Mouse (Mus musculus) CD4-positive, CD25-positive, alpha-beta regulatory T cell, adult 9 weeks (primary cell): ENCODE measurements around the gene Plekha8. TPM values are rescaled to one million over a fixed set of nuclear protein-coding genes. Genes with fewer than 3 reads are reported as not detected.

Experiments used
- polyA plus RNA-seq: library from polyadenylated mRNA; unstranded; fragments of 100-300 nt; shearing (Covaris generic); gene quantifications from one replicate; pipeline ENCODE4 v1.2.1, GENCODE M21; 2017

Plekha8 gene
- polyA plus RNA-seq: 0.57 TPM

GRCm38 (mm10) chr6:54594469-54595329 is at the start of gene Plekha8:
Plekha8 (plus strand) TSS chr6:54595111.

GRCm38 (mm10) chr6:54565665-54566545 is 29.0 kb upstream of the Plekha8 start, which contains the start of gene Scrn1:
Scrn1 (minus strand) TSS chr6:54566489.

GRCm38 (mm10) chr6:54597208-54597607 is 2.3 kb downstream of the Plekha8 start, which contains the start of gene Fkbp14:
Fkbp14 (minus strand) TSS chr6:54597308.

GRCm38 (mm10) chr6:54680891-54681745 is 86.2 kb downstream of the Plekha8 start, which contains the start of gene Mturn:
Mturn (plus strand) TSS chr6:54681624.

Other genes with a start within 250 kb of the Plekha8 start
- not detected for gene Wipf3, start 165.5 kb upstream of the Plekha8 start, polyA plus RNA-seq
- gene Scrn1, start 28.6 kb upstream of the Plekha8 start, polyA plus RNA-seq: not detected
- not detected for gene Fkbp14, start 2.2 kb downstream of the Plekha8 start, polyA plus RNA-seq
- gene Mturn, start 86.5 kb downstream of the Plekha8 start, polyA plus RNA-seq: 36.7 TPM
- 12.9 TPM for gene Znrf2, start 221.8 kb downstream of the Plekha8 start, polyA plus RNA-seq